Mouse (Mus musculus) hindbrain, embryonic 14.5 days (tissue): ENCODE data around the gene Bahd1. TPM values are rescaled to one million over a fixed set of nuclear protein-coding genes. Genes with fewer than 3 reads are reported as not detected.
A peak's percentile ranks its signal among the peaks of the same experiment; 100 is the strongest.

Experiments used
- ATAC-seq: fragments of 200-750 bp; cut with Nextera tagmentation; 2 replicates; pipeline ENCODE4 v1.8.0; 2017; ENCODE audit warnings: moderate number of reproducible peaks, mild to moderate bottlenecking, moderate TSS enrichment, moderate library complexity; ENCODE audit not compliant: low FRiP score
- DNase-seq: peaks from one replicate; pipeline ENCODE4 v3.0.0-alpha.2; 2015; ENCODE audit warnings: low spot score
- H3K27ac ChIP-seq: fragments of 300-500 bp; sonication (generic); 2 replicates; pipeline ENCODE4 v1.5.1; 2014; ENCODE audit warnings: mild to moderate bottlenecking, moderate library complexity
- H3K27me3 ChIP-seq: fragments of 300-500 bp; sonication (generic); 2 replicates; pipeline ENCODE4 v1.6.1; 2014; ENCODE audit warnings: mild to moderate bottlenecking, low read length, mixed read lengths; ENCODE audit not compliant: control insufficient read depth, insufficient read depth
- H3K36me3 ChIP-seq: fragments of 300-500 bp; sonication (generic); replicated peaks from 2 replicates; pipeline ENCODE4 v1.6.1; 2014; ENCODE audit not compliant: control insufficient read depth, insufficient read depth
- H3K4me1 ChIP-seq: fragments of 300-500 bp; sonication (generic); replicated peaks from 2 replicates; pipeline ENCODE4 v1.6.1; 2014; ENCODE audit warnings: antibody characterized with exemption, low read length, mixed read lengths; ENCODE audit not compliant: control insufficient read depth, insufficient read depth
- H3K4me2 ChIP-seq: fragments of 300-500 bp; sonication (generic); replicated peaks from 2 replicates; pipeline ENCODE4 v1.6.1; 2014; ENCODE audit warnings: mild to moderate bottlenecking, moderate library complexity
- H3K4me3 ChIP-seq: fragments of 300-500 bp; sonication (generic); replicated peaks from 2 replicates; pipeline ENCODE4 v1.5.1; 2014; ENCODE audit warnings: mild to moderate bottlenecking, low read length
- H3K9ac ChIP-seq: fragments of 300-500 bp; sonication (generic); 2 replicates; pipeline ENCODE4 v1.6.1; 2014
- H3K9me3 ChIP-seq: fragments of 300-500 bp; sonication (generic); 2 replicates; pipeline ENCODE4 v1.6.1; 2016; ENCODE audit warnings: low read length; ENCODE audit not compliant: control insufficient read depth
- WGBS: fragments of 180-500 bp; shearing (Covaris S2); extraction: QIAGEN DNeasy Blood & Tissue Kit; methylation state at CpG from one replicate; pipeline ENCODE4 v1.1.7; 2014; 5-methylcytosine and 5-hydroxymethylcytosine counted together
- polyA plus RNA-seq: library from polyadenylated mRNA; unstranded; fragments of >200 nt; fragmentation: Nextera tagmentation; extraction: Ambion mirVana; gene quantifications from 2 replicates; pipeline ENCODE4 v1.2.1, GENCODE M21; 2014

Bahd1 gene
- polyA plus RNA-seq, 1 experiment from 2014 or later, result 2.7 TPM

DNA sequence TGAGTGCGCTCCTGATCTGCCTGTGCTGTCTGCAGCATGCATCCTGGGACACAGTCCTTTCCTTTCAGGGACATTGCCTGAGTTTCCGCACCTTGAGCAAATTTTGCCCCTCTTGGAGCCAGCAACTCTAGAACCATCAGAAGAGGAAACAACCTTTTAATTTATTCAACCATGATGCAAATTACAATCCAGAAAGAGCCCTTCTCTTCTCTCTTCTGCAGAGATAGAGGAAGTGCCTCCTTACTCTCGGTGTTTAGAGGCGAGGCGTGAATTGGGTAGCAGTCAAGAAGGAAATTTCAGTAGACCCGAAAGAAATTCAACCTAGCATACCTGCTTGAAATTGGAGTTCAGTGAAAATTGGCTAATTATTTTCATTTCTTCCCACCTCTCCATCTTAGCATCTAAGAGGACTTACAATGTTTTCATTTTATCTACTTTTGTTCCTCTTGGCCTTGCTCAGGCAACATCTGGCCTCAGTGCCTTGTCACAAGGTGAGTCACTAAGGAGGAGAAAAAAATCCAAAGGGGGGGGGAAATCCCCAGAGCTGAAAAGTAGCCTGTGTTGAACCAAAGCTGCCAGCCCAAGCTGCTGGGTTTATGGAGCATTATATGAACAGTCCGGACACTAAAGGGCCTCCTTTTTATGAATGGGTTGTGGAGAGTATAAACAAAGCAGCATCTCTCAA lies 5.4 kb downstream of the Bahd1 start:
- DNase-seq (no peak), ATAC-seq (no peak)
- H3K4me3 ChIP-seq, result no peak overlapping the region
- no peak overlapping the region for H3K9ac ChIP-seq
- peaks cover 2% of the 10 kb centered on the region; the same call in 1 of the 2 replicates for H3K27me3 ChIP-seq
- no peaks in the 10 kb centered on the region for H3K36me3 ChIP-seq
- 85% methylated on average over 7 of the region's 7 CpGs for WGBS
- H3K9me3 ChIP-seq, result no peaks in the 10 kb centered on the region
- H3K4me2 ChIP-seq, result no peak overlapping the region
- no peak overlapping the region for H3K27ac ChIP-seq
- H3K4me1 ChIP-seq, result peaks cover 35% of the 10 kb centered on the region

DNA sequence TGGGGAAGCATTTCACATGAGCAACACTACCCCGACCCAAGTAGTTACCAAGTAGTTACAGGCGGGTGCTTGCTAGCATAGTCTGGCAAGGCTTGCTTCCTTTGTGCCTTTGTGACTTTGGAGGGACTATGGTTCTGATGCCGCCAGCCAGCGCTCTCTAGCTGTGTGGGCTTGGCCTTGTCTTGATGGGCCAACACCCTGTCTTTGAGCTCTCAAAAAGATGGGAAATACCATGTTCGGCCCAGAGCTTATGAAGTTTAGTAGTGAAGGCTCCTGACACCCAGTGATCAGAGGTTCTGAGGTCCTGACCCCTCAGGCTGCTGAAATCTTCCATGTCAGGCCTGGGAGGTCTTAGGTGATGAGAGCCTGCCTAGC lies 5.9 kb downstream of the Bahd1 start:
- H3K9me3 ChIP-seq, result no peaks in the 10 kb centered on the region
- DNase-seq (no peak), ATAC-seq (no peak)
- no peak overlapping the region for H3K4me3 ChIP-seq
- WGBS, result 76% methylated on average over 5 of the region's 5 CpGs
- no peak overlapping the region for H3K9ac ChIP-seq
- H3K27me3 ChIP-seq, result no peaks in the 10 kb centered on the region
- H3K27ac ChIP-seq, result no peak overlapping the region
- H3K4me2 ChIP-seq, result no peak overlapping the region
- H3K4me1 ChIP-seq, result peaks cover 32% of the 10 kb centered on the region
- H3K36me3 ChIP-seq, result no peaks in the 10 kb centered on the region

DNA sequence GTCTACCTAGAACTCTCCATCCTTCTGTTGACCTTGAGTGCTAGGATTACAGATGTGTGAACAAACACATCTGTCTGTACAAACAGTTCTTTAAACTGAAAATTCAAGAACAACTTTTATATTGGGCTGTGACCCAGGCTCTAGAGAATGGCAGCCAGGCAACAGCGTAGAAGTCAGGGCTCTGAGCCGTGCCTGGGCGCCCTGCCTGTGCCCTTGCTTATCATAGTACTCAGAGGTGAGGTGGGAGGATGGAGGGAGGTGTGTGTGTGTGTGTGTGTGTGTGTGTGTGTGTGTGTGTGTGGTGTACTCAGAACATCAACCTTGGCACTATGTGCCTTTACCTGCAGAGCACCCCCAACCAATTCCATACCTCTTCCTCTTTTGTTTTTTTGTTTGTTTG lies 7.6 kb downstream of the Bahd1 start:
- ATAC-seq (no peak), DNase-seq (no peak)
- H3K4me3 ChIP-seq, result no peak overlapping the region
- H3K36me3 ChIP-seq, result no peaks in the 10 kb centered on the region
- 92% methylated on average over 3 of the region's 3 CpGs for WGBS
- no peaks in the 10 kb centered on the region for H3K9me3 ChIP-seq
- no peak overlapping the region for H3K9ac ChIP-seq
- H3K27me3 ChIP-seq, result no peaks in the 10 kb centered on the region
- H3K27ac ChIP-seq, result no peak overlapping the region
- peaks cover 36% of the 10 kb centered on the region for H3K4me1 ChIP-seq
- H3K4me2 ChIP-seq, result no peak overlapping the region

DNA sequence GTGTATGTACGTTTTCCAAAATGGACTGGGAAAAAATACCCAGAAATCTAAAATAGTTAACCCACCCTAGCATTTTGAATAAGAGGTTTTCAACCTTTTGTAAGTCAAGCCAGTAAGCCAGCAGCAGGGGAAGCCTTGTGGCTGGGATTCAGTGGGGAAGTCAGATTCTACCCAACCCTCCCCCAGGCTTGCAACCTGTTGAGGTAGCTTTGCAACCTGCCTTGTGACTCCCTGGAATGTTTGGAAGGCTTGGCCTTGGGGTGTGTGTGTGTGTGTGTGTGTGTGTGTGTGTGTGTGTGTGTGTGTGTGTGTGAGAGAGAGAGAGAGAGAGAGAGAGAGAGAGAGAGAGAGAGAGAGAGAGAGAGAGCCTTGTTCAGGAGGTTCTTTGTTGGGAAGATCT lies 9.0 kb downstream of the Bahd1 start:
- Histone ChIP-seq H3K9ac (no peak overlapping the region), H3K4me2 (no peak overlapping the region), H3K36me3 (no peaks in the 10 kb centered on the region), H3K27ac (no peak overlapping the region), H3K9me3 (no peaks in the 10 kb centered on the region), H3K27me3 (no peaks in the 10 kb centered on the region), H3K4me3 (no peak overlapping the region), H3K4me1 (peaks cover 36% of the 10 kb centered on the region)
- ATAC-seq (no peak), DNase-seq (no peak)
- 51% methylated on average over 1 of the region's 1 CpGs for WGBS

DNA sequence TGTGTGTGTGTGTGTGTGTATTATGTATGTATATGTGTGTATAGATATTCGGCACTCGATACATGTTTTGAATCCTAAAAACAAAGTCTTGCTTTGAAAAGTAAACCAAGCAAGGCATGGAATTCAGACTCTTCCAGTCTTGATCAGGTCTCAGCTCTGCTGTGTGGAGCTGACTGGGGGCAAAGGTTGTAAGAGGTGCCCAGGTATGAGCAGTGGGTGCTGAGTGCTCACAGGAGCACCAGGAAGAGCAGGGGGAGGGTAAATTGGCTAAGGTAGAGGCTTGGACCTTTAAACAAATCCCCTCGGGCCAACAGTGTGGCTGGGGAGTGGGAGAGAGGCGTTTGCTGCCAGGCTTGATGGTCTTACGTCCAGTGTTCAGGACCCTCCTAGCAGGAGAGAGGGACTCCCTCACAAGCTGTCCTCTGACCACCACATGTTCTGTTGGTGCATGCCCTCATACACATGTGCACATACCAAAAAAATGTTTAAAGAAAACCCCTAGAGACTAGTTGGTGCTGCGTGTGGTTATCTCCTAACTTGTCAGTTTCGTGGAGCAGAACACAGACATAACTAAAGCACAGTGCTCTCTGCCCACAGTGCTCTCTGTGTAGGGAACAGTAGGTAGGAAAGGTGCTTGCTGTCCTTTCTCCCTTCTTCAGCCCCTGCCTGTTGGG lies 10.6 kb downstream of the Bahd1 start:
- 78% methylated on average over 7 of the region's 7 CpGs for WGBS

DNA sequence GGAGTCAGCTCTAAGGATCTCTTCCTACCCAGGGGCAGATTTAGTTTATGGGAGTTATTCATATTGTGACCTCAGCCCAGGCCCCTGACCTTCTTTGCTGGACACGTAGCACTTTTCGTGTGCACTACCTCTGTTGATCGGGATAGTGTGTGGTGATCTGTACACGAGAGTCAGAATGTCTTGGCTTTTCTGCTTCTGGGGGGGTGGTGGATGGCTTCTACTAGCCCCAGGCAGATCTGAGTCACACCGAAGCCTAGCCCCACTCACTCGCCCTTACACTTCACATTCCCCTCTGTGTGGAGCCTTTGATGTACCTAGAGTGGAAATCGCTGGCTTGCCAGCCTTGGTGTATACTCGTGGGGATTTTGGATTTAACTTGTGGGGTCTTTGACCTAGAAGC lies 12.5 kb downstream of the Bahd1 start:
- WGBS, result 79% methylated on average over 8 of the region's 8 CpGs
- H3K4me1 ChIP-seq, result peaks cover 26% of the 10 kb centered on the region

More for the DNA sequence above, 10.6 kb downstream of the Bahd1 start:
- H3K27ac ChIP-seq, result no peak overlapping the region
- ATAC-seq (no peak), DNase-seq (no peak)
- H3K36me3 ChIP-seq, result no peaks in the 10 kb centered on the region
- no peak overlapping the region for H3K4me3 ChIP-seq
- H3K4me2 ChIP-seq, result no peak overlapping the region
- no peak overlapping the region for H3K9ac ChIP-seq
- H3K27me3 ChIP-seq, result no peaks in the 10 kb centered on the region
- H3K4me1 ChIP-seq, result peaks cover 27% of the 10 kb centered on the region
- no peaks in the 10 kb centered on the region for H3K9me3 ChIP-seq

DNA sequence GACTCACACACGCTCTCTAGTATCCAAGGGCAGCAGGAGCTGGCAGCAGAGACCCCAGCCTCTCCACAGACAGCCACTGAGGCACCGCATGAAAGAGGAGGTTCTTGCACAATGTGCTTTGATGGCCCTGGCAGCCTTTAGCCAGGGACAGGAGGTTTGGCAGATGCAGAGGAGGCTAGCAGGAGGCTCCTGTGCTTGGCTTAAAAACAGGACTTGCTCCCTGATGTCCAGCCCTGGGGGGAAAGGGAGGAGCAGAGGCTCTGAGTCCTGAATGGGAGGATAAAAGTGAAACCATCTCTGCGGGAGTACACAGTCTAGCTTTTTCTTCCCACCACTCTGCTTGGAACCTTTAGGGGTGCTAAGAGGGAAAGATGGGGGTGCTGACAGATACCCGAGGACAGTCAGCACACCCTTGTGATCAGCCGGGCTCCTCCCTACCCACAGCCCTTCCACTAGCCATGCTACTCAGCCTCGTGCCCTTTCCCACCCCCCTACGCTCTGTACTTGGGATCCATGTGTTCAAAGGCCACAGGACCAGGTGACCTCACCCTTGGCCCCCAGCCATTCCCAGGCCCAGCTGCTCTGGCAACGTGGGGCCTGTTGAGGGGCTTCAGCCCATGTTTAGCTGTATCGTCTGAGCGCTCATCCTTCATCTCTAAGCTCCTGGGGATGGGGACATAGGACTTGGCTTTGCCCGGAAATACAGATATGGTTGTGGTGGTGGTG lies 13.5 kb downstream of the Bahd1 start:
- ATAC-seq (no peak), DNase-seq (no peak)
- H3K27ac ChIP-seq, result no peak overlapping the region
- H3K36me3 ChIP-seq, result peaks cover 2% of the 10 kb centered on the region; the same call in 1 of the 2 replicates
- no peaks in the 10 kb centered on the region for H3K9me3 ChIP-seq
- peaks cover 26% of the 10 kb centered on the region for H3K4me1 ChIP-seq
- H3K4me3 ChIP-seq, result no peak overlapping the region
- no peaks in the 10 kb centered on the region for H3K27me3 ChIP-seq
- H3K9ac ChIP-seq, result 0 out of 2 replicates have a peak overlapping the region, but pooled peaks have one; percentile 24
- H3K4me2 ChIP-seq, result no peak overlapping the region
- WGBS, result 53% methylated on average over 11 of the region's 11 CpGs

More for the DNA sequence above, 12.5 kb downstream of the Bahd1 start:
- H3K36me3 ChIP-seq, result 0 out of 2 replicates have a peak, but pooled peaks cover 2% of the 10 kb centered on the region
- DNase-seq (no peak), ATAC-seq (no peak)
- no peaks in the 10 kb centered on the region for H3K27me3 ChIP-seq
- no peak overlapping the region for H3K27ac ChIP-seq
- H3K4me3 ChIP-seq, result no peak overlapping the region
- no peaks in the 10 kb centered on the region for H3K9me3 ChIP-seq
- no peak overlapping the region for H3K9ac ChIP-seq
- H3K4me2 ChIP-seq, result no peak overlapping the region

DNA sequence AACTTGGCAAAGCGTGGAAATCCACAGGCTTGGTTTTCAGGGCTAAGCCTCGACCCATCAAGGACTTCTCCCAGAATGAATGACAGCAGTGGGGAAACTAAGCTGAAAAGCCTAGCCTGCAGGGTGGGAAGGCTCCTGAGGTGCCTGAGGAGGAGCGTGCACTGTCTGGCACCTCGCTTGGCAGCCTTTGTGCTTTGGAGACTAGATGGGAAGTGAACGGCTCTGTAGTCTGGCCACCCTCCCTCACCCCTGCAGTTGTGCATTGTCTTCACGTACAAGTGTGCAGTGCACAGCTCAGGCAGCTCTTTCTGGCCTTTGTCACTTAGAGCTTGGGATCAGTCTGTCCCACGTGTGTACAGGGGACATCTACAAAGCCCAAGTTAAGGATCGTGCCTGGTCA lies 14.5 kb downstream of the Bahd1 start:
- H3K9me3 ChIP-seq, result no peaks in the 10 kb centered on the region
- no peak overlapping the region for H3K4me3 ChIP-seq
- no peak overlapping the region for H3K9ac ChIP-seq
- no peaks in the 10 kb centered on the region for H3K27me3 ChIP-seq
- no peak overlapping the region for H3K27ac ChIP-seq
- H3K36me3 ChIP-seq, result peaks cover 9% of the 10 kb centered on the region
- H3K4me2 ChIP-seq, result no peak overlapping the region
- ATAC-seq (no peak), DNase-seq (no peak)
- peaks cover 26% of the 10 kb centered on the region for H3K4me1 ChIP-seq
- 29% methylated on average over 8 of the region's 8 CpGs for WGBS

DNA sequence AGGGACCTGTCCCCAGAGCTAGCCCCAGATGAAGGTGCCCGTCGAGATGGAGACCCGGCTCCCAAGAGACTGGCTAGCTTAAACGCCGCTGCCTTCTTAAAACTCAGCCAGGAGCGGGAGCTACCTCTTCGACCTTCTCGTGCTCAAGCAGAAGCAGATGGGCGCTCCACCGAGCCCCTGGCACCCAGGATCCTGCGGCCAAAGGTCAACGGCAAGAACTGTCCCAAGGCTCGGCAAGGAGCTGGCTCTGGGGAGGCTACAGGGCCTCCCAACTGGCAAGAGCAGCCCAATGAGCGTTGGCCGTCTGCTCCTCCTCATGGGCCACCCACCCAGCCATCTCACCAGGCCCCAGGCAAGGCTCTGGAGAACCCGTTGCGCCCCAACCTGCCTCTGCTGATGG lies 16.3 kb downstream of the Bahd1 start:
- H3K4me3 ChIP-seq, result no peak overlapping the region
- no peaks in the 10 kb centered on the region for H3K27me3 ChIP-seq
- no peaks in the 10 kb centered on the region for H3K9me3 ChIP-seq
- DNase-seq (no peak), ATAC-seq (no peak)
- H3K27ac ChIP-seq, result no peak overlapping the region
- H3K9ac ChIP-seq, result no peak overlapping the region
- 91% methylated on average over 17 of the region's 17 CpGs for WGBS
- H3K36me3 ChIP-seq, result peaks cover 24% of the 10 kb centered on the region
- H3K4me2 ChIP-seq, result no peak overlapping the region
- peaks cover 26% of the 10 kb centered on the region for H3K4me1 ChIP-seq
